Mouse (Mus musculus) frontal cortex, postnatal 25 days (tissue): ENCODE measurements around the gene Ift20.
"Not testable (repeated sequence)": the region's sequence is repeated elsewhere in the genome, so short reads cannot be mapped to it uniquely, and the experiment has no call there.

Experiments used
- DNase-seq, 2 experiments: peaks; one replicate each; pipeline ENCODE4 v3.0.0; 2022; ENCODE audit warnings: low spot score in 2 of 2

The Ift20 gene

GRCm38 (mm10) chr11:78566775-78567174 is 30.6 kb downstream of the Ift20 start:
- DNase-seq, result no peak

- no peak for DNase-seq
Measured at GRCm38 (mm10) chr11:78567614-78568013, 31.5 kb downstream of the Ift20 start.

GRCm38 (mm10) chr11:78568827-78569226 is 32.7 kb downstream of the Ift20 start:
- no peak for DNase-seq

- no peak for DNase-seq
Measured at GRCm38 (mm10) chr11:78569806-78570205, 33.6 kb downstream of the Ift20 start.

- no peak for DNase-seq
Measured at GRCm38 (mm10) chr11:78571441-78571840, 35.3 kb downstream of the Ift20 start.

- DNase-seq, result no peak
Measured at GRCm38 (mm10) chr11:78571854-78572253, 35.7 kb downstream of the Ift20 start.

- DNase-seq, result not testable (repeated sequence)
Measured at GRCm38 (mm10) chr11:78574031-78574430, 37.9 kb downstream of the Ift20 start.

- no peak for DNase-seq
Measured at GRCm38 (mm10) chr11:78574536-78574935, 38.4 kb downstream of the Ift20 start.

GRCm38 (mm10) chr11:78574975-78575374 is 38.8 kb downstream of the Ift20 start:
- DNase-seq, result no peak

- no peak for DNase-seq
Measured at GRCm38 (mm10) chr11:78582848-78583247, 46.7 kb downstream of the Ift20 start.

GRCm38 (mm10) chr11:78586099-78586498 is 49.9 kb downstream of the Ift20 start:
- DNase-seq, result no peak

GRCm38 (mm10) chr11:78587677-78588076 is 51.5 kb downstream of the Ift20 start:
- DNase-seq, result not testable (repeated sequence)
